Mouse (Mus musculus) neural tube, embryonic 13.5 days (tissue): ENCODE results near the gene Zc2hc1b. TPM values are rescaled to one million over a fixed set of nuclear protein-coding genes. Genes with fewer than 3 reads are reported as not detected.
A peak's percentile ranks its signal among the peaks of the same experiment; 100 is the strongest.
"Not testable (repeated sequence)": the region's sequence is repeated elsewhere in the genome, so short reads cannot be mapped to it uniquely, and the experiment has no call there.

ENCODE experiments used
- ATAC-seq: fragments of 200-750 bp; cut with Nextera tagmentation; 2 replicates; pipeline ENCODE4 v1.8.0; 2017; ENCODE audit warnings: low read depth, mild to moderate bottlenecking, moderate TSS enrichment, moderate library complexity
- H3K27ac ChIP-seq: fragments of 300-500 bp; sonication (generic); replicated peaks from 2 replicates; pipeline ENCODE4 v1.5.1; 2015; ENCODE audit warnings: moderate library complexity, mild to moderate bottlenecking, inconsistent platforms
- H3K27me3 ChIP-seq: fragments of 300-500 bp; sonication (generic); 2 replicates; pipeline ENCODE4 v1.6.1; 2015; ENCODE audit warnings: mild to moderate bottlenecking, inconsistent platforms
- H3K36me3 ChIP-seq: fragments of 300-500 bp; sonication (generic); 2 replicates; pipeline ENCODE4 v1.6.1; 2015; ENCODE audit warnings: mild to moderate bottlenecking, inconsistent platforms
- H3K4me1 ChIP-seq: fragments of 300-500 bp; sonication (generic); replicated peaks from 2 replicates; pipeline ENCODE4 v1.6.1; 2015; ENCODE audit warnings: inconsistent platforms
- H3K4me2 ChIP-seq: fragments of 300-500 bp; sonication (generic); 2 replicates; pipeline ENCODE4 v1.6.1; 2015; ENCODE audit warnings: inconsistent platforms, mild to moderate bottlenecking, moderate library complexity
- H3K4me3 ChIP-seq: fragments of 300-500 bp; sonication (generic); 2 replicates; pipeline ENCODE4 v1.5.1; 2015; ENCODE audit warnings: mild to moderate bottlenecking, inconsistent platforms
- H3K9ac ChIP-seq: fragments of 300-500 bp; sonication (generic); 2 replicates; pipeline ENCODE4 v1.6.1; 2015; ENCODE audit warnings: moderate library complexity, mild to moderate bottlenecking, inconsistent platforms
- H3K9me3 ChIP-seq: fragments of 300-500 bp; sonication (generic); 2 replicates; pipeline ENCODE4 v1.6.1; 2016; ENCODE audit warnings: inconsistent platforms
- WGBS: fragments of 180-500 bp; shearing (Covaris S2); methylation state at CpG from one replicate; pipeline ENCODE4 v1.1.7; 2015; 5-methylcytosine and 5-hydroxymethylcytosine counted together
- polyA plus RNA-seq: library from polyadenylated mRNA; unstranded; fragments of >200 nt; fragmentation: Nextera tagmentation; extraction: Ambion mirVana; gene quantifications from 2 replicates; pipeline ENCODE4 v1.2.1, GENCODE M21; 2015

The Zc2hc1b gene
- polyA plus RNA-seq, 1 experiment from 2014 or later, result not detected

DNA sequence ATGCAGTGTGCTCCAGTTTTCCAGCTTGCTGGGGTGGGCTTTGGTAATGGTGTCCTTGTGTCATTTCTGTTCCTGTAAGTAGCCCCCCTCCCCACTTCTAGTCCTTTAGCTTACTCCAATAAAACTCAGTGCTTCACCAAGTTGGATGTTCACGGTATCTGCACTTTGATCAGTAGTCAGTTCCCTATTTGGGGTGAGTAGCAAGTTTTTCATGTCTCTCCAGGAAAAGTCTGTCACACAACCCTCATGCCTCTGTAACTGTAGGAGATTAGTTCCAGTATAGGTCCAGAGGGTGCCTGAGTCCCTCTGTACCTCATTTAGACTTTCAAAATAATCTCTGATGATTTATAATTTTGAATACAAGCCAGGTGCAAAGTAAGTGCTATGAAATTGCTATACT is 21.4 kb upstream of the Zc2hc1b start:
- Histone ChIP-seq H3K4me2 (no peak overlapping the region), H3K4me1 (no peaks in the 10 kb centered on the region), H3K9ac (no peak overlapping the region), H3K27ac (no peak overlapping the region), H3K36me3 (no peaks in the 10 kb centered on the region), H3K27me3 (no peaks in the 10 kb centered on the region), H3K4me3 (no peak overlapping the region), H3K9me3 (no peaks in the 10 kb centered on the region)
- 91% methylated on average over 1 of the region's 1 CpGs for WGBS
- no peak for ATAC-seq

DNA sequence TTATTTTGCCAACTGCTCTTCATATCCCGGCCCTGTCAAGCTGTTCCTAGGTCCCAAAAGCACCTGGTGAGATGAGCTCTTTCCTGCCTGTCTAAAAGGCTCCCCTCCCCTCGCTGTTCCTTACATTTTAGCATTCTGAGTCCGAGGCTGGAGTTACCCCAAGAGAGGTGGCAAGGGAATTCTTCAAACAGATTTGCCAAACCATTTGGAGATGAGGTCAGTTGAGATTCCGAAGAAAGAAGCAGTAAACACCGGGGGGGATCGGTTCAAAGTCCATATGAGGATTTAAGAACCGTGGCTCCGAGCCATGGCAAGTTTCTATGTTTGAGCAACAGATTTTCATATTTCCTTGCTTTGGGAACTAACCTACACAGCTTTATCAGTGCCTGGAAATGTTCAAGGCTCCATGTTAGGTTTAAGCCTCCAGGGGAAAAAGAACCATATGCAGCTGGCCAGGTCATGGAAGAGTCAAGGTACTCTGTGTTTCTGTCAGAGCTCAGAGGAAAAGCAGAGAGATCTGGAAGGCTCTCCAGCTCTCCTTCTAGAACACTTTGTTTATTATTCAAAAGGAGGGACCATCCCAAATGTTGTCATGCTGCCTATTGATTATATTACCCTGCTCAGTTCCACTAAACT is 19.2 kb upstream of the Zc2hc1b start:
- Histone ChIP-seq H3K4me1 (peaks cover 6% of the 10 kb centered on the region), H3K36me3 (no peaks in the 10 kb centered on the region), H3K27ac (no peak overlapping the region), H3K27me3 (no peaks in the 10 kb centered on the region), H3K4me3 (no peak overlapping the region), H3K9me3 (no peaks in the 10 kb centered on the region), H3K9ac (no peak overlapping the region), H3K4me2 (no peak overlapping the region)
- 77% methylated on average over 8 of the region's 8 CpGs for WGBS
- no peak for ATAC-seq

DNA sequence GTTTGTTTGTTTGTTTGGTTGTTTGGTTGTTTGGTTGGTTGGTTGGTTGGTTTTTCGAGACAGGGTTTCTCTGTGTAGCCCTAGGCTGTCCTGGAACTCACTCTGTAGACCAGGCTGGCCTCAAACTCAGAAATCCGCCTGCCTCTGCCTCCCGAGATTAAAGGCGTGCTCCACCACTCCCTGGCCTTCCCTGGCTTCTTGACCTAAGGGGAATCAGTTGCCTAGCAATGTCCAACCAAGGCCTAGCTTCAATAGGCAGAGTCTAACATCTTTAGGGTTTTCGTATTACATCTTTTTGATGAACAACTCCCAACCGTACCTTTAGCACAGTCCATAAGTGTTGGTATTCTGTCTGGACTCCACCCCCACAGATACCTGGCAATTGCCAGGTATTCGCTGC is 15.7 kb upstream of the Zc2hc1b start:
- not testable (repeated sequence) for H3K4me1 ChIP-seq, H3K9ac ChIP-seq, H3K27ac ChIP-seq, H3K27me3 ChIP-seq, H3K9me3 ChIP-seq
- peak overlapping the region; percentile 91 for H3K4me3 ChIP-seq
- WGBS, result 86% methylated on average over 7 of the region's 7 CpGs
- peak overlapping the region; percentile 66 for H3K4me2 ChIP-seq
- H3K36me3 ChIP-seq, result peaks cover 26% of the 10 kb centered on the region
- peak; percentile 51; the same call in 1 of the 2 replicates for ATAC-seq

- no peaks in the 10 kb centered on the region for H3K27me3 ChIP-seq
- peak within 1 kb of the TSS; percentile 80 for H3K9ac ChIP-seq
- peak within 1 kb of the TSS; percentile 75 for H3K27ac ChIP-seq
- H3K4me3 ChIP-seq, result peak within 1 kb of the TSS; percentile 91
- peaks cover 30% of the 10 kb centered on the region for H3K36me3 ChIP-seq
- H3K4me1 ChIP-seq, result peaks cover 8% of the 10 kb centered on the region
- under 1% methylated on average over 43 of the region's 43 CpGs for WGBS
- peak; percentile 100 for ATAC-seq
- peak within 1 kb of the TSS; percentile 66 for H3K4me2 ChIP-seq
- no peaks in the 10 kb centered on the region for H3K9me3 ChIP-seq
These were observed 15.0 kb upstream of the Zc2hc1b start, which contains the start of gene Ltv1 for GRCm38 (mm10) chr10:13192731-13193351. Gene Ltv1 (minus strand): TSS chr10:13193168.

DNA sequence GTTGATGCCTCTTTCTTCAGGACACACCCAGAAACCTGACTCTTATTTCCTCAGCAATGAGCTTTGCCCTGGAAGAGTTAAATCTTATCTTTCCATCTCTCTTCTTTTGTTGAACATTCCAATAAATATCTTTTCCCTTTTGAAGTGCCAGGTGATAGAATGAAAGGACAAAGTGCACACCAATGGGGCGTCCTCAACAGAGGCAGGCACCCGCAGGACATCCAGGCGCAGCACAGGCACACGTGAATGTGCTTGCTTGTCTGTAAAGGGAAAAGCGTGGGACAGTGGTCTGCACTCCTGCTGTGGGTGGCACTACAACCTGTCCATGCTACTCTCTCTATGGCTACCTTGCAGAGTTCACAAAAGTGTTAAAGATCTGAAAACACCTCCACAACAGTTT is 12.1 kb upstream of the Zc2hc1b start:
- 88% methylated on average over 5 of the region's 5 CpGs for WGBS
- H3K4me3 ChIP-seq, result no peak overlapping the region
- H3K36me3 ChIP-seq, result peaks cover 60% of the 10 kb centered on the region
- no peaks in the 10 kb centered on the region for H3K9me3 ChIP-seq
- no peak overlapping the region for H3K4me2 ChIP-seq
- ATAC-seq, result no peak
- H3K27ac ChIP-seq, result no peak overlapping the region
- peaks cover 8% of the 10 kb centered on the region for H3K4me1 ChIP-seq
- H3K9ac ChIP-seq, result no peak overlapping the region
- no peaks in the 10 kb centered on the region for H3K27me3 ChIP-seq

DNA sequence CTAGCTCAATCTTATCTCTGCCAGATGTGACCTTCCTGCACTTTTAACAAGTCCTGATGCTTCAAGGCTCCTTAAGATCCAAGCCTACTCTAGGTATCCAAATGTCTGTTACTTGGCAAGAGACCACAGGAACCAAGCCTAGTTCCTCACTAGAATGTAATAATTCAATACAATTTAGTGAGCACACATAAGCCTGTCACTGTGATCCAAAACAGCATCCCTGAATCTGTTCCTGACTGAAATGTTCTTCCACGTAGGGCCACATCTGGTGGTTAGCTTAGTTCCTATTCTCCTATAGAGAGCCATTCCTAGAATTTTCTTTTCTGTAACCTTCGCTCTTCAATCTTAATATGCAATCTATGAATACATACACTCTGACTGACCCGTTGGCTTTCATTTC is 8.9 kb upstream of the Zc2hc1b start:
- H3K27ac ChIP-seq, result no peak overlapping the region
- 97% methylated on average over 3 of the region's 3 CpGs for WGBS
- H3K4me3 ChIP-seq, result no peak overlapping the region
- no peaks in the 10 kb centered on the region for H3K9me3 ChIP-seq
- no peak overlapping the region for H3K9ac ChIP-seq
- ATAC-seq, result no peak
- H3K36me3 ChIP-seq, result peaks cover 86% of the 10 kb centered on the region
- no peak overlapping the region for H3K4me2 ChIP-seq
- no peaks in the 10 kb centered on the region for H3K4me1 ChIP-seq
- H3K27me3 ChIP-seq, result no peaks in the 10 kb centered on the region

- Histone ChIP-seq H3K9me3 (no peaks in the 10 kb centered on the region), H3K4me1 (no peaks in the 10 kb centered on the region), H3K4me2 (no peak overlapping the region), H3K9ac (no peak overlapping the region), H3K4me3 (no peak overlapping the region), H3K27me3 (no peaks in the 10 kb centered on the region), H3K36me3 (peaks cover 91% of the 10 kb centered on the region), H3K27ac (no peak overlapping the region)
- no peak for ATAC-seq
- WGBS, result 96% methylated on average over 4 of the region's 4 CpGs
These were observed 6.4 kb upstream of the Zc2hc1b start for GRCm38 (mm10) chr10:13184170-13184766.

DNA sequence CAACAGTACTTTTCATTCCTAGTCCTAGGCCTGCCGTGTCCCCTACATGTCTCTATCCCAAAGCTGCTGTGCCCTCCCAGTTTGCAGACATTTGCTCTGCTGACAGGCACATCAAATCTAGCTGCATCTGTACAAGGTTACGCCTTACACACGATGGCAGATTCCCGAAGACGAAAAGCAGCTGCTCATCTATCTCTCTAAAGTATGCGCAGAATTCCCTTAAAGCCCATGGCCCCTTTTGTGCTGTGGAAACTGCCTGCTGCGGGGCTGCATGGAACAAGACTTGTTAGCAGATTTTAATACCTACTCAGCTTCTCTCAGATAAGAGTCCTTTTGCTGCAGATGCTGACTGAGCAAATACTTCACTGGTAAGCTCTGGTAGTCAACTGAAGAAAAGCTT is 2.4 kb upstream of the Zc2hc1b start:
- ATAC-seq, result no peak
- Histone ChIP-seq H3K4me3 (no peak overlapping the region), H3K9me3 (no peaks in the 10 kb centered on the region), H3K27me3 (no peaks in the 10 kb centered on the region), H3K9ac (no peak overlapping the region), H3K36me3 (peaks cover 89% of the 10 kb centered on the region), H3K27ac (no peak overlapping the region), H3K4me1 (no peaks in the 10 kb centered on the region), H3K4me2 (no peak overlapping the region)
- WGBS, result 94% methylated on average over 7 of the region's 7 CpGs

- Histone ChIP-seq H3K9me3 (no peaks in the 10 kb centered on the region), H3K9ac (no peak overlapping the region), H3K27me3 (no peaks in the 10 kb centered on the region), H3K27ac (no peak overlapping the region), H3K4me2 (no peak overlapping the region), H3K4me3 (no peak overlapping the region), H3K36me3 (peaks cover 50% of the 10 kb centered on the region), H3K4me1 (peaks cover 9% of the 10 kb centered on the region)
- 91% methylated on average over 7 of the region's 7 CpGs for WGBS
- ATAC-seq, result no peak
These were observed 2.0 kb downstream of the Zc2hc1b start for GRCm38 (mm10) chr10:13175866-13176265.

DNA sequence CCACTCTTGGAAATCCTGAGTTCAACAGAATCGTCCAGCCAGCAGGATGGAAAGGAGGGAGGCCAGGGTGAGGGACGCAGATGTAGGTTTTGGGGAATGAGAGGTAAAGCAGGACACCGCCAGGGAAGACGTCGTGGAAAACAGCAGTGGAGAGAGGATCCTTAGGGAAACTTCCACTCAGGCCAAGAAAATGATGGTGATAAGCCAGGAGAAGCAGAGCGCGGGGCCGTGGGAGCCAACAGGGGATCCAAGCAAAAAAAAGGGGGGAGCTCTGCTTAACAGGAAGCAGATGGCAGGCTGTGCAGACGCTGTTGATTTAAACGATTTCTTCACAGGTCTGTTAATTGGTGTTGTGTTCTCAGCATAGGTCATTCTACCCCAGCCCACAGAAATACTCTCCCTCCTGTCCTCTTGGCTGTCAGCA is 5.0 kb downstream of the Zc2hc1b start:
- H3K27ac ChIP-seq, result no peak overlapping the region
- no peak for ATAC-seq
- WGBS, result 67% methylated on average over 10 of the region's 10 CpGs
- H3K4me1 ChIP-seq, result peaks cover 11% of the 10 kb centered on the region
- no peak overlapping the region for H3K4me2 ChIP-seq
- H3K27me3 ChIP-seq, result no peaks in the 10 kb centered on the region
- no peaks in the 10 kb centered on the region for H3K9me3 ChIP-seq
- H3K4me3 ChIP-seq, result no peak overlapping the region
- H3K9ac ChIP-seq, result no peak overlapping the region
- H3K36me3 ChIP-seq, result peaks cover 20% of the 10 kb centered on the region

GRCm38 (mm10) chr10:13171461-13171860 is 6.4 kb downstream of the Zc2hc1b start:
- 71% methylated on average over 2 of the region's 2 CpGs for WGBS
- Histone ChIP-seq H3K4me2 (no peak overlapping the region), H3K4me3 (no peak overlapping the region), H3K36me3 (peaks cover 6% of the 10 kb centered on the region), H3K9me3 (no peaks in the 10 kb centered on the region), H3K27me3 (no peaks in the 10 kb centered on the region), H3K9ac (no peak overlapping the region), H3K4me1 (peaks cover 11% of the 10 kb centered on the region), H3K27ac (no peak overlapping the region)
- ATAC-seq, result no peak

DNA sequence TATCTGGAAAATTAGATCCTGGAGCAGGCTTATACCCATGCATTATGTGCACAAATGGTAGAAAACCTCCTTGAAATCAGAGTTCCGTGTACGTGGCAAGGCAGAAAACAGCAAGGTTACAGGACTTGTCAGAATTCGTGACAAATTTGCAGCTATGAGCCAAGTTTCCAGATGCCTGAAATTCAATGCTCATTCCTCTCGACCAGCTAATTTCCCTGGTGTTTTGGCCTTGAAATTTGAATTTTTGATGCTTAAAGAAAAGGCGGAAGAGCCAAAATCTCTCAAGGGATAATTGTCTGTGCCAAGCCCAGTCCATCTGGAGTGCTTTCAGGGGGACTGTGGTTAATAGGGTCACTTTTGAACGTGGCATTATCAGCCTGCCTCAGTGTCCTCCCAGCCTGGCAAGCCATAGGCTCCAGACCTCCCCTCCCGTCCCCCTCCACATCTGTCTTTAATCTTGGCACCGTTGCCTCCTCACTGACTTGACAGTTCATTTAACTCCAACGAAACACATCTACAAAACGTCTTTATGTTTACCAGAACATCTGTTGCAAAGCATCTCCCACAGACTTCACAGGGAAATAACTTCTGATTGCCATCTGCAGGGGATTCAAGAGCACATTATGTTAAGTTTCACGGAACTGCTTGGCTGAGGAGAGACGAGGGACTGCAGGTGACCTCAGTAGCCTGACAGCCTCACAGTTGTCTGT is 6.9 kb downstream of the Zc2hc1b start:
- ATAC-seq, result peak; percentile 69
- Histone ChIP-seq H3K27ac (no peak overlapping the region), H3K4me1 (peaks cover 11% of the 10 kb centered on the region), H3K36me3 (0 out of 2 replicates have a peak, but pooled peaks cover under 1% of the 10 kb centered on the region), H3K9ac (no peak overlapping the region), H3K4me3 (no peak overlapping the region), H3K27me3 (no peaks in the 10 kb centered on the region), H3K4me2 (no peak overlapping the region), H3K9me3 (no peaks in the 10 kb centered on the region)
- 49% methylated on average over 12 of the region's 12 CpGs for WGBS
